Mouse (Mus musculus): Measurements from ENCODE around the gene Whrn. TPM values are rescaled to one million over a fixed set of nuclear protein-coding genes. Genes with fewer than 3 reads are reported as not detected.

Whrn gene
- polyA plus RNA-seq, 1 experiment from 2014 or later = 1.9 TPM

DNA sequence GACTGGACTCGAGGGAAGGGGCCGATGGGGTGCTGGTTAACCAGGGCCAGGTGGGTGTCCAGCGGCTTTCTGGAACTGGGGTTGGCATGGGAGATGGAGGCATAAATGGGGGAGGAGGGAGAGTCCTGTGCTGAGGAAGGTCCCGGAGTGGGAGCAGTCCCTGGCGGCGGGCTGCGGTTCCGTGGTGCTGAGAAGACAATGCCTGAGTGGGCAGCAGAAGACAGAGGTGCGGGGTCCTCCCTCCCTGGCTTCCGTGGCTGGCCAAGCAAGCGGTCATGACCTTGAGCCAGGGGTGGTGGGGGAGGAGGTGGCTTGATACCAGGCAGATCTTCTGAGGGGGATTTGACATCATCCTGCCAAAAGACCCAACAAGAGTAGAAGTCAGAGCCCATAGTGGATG lies 77.5 kb downstream of the Whrn start:
- Histone ChIP-seq H3K9me3 (ENCODE audit: low read length) (no peaks in the 10 kb centered on the region), H3K27ac (ENCODE audit: low read length) (no peak overlapping the region), H3K36me3 (ENCODE audit: insufficient read depth, low read length) (no peaks in the 10 kb centered on the region), H3K4me3 (ENCODE audit: low read depth, low read length) (no peak overlapping the region), H3K9ac (replicated peaks; ENCODE audit: low read depth) (no peak overlapping the region), H3K4me2 (replicated peaks; ENCODE audit: low read depth, low read length) (no peak overlapping the region), H3K27me3 (replicated peaks; ENCODE audit: insufficient read depth, low read length) (no peaks in the 10 kb centered on the region), H3K4me1 (ENCODE audit: insufficient read depth, low read depth, low read length) (no peaks in the 10 kb centered on the region)
- ATAC-seq (no peak), DNase-seq (ENCODE audit: low spot score) (no peak)
- TF ChIP-seq CTCF (IDR thresholded peaks at IDR 0.05) = no peak
- TF ChIP-seq EP300 (IDR thresholded peaks at IDR 0.05) = no peak
- 82% methylated on average over 11 of the region's 11 CpGs for WGBS

DNA sequence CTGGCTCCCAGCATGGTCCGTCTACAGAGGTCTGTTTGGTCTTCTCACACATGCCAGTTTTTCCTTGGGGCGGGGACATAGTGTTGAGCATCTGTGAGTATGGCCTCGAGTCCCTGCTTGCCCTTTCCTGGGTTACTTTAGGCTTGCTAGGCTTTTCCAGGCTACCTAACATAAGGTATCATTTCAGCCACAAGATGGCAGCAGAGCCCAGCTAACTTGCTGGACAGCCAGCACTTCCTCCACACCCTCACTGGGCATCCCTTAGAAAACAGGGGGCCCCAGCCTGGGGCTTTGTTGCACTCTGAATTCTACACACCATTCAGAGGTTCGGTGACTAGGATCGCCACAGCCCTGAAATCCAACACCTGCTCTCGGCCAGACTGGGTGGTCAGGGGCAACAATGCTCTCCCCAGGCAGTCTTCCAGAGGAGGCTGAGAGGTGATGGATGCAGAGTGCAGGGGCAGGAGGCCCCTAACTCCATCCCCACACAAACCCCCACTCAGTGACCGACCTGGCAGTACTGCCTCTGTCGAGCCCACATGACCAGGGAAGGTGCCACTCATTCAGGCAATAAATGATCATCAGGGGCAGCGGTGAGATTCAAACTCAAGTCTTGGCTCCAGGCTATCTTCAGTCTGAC lies 78.4 kb downstream of the Whrn start:
- H3K9me3 ChIP-seq (ENCODE audit: low read length) = no peaks in the 10 kb centered on the region
- H3K9ac ChIP-seq (replicated peaks; ENCODE audit: low read depth) = no peak overlapping the region
- WGBS = 21% methylated on average over 9 of the region's 9 CpGs
- TF ChIP-seq EP300 (IDR thresholded peaks at IDR 0.05) (no peak), CTCF (IDR thresholded peaks at IDR 0.05) (peak; percentile 90)
- no peak overlapping the region for H3K27ac ChIP-seq (ENCODE audit: low read length)
- DNase-seq (ENCODE audit: low spot score) (peak; percentile 84), ATAC-seq (peak; percentile 67)
- no peak overlapping the region for H3K4me3 ChIP-seq (ENCODE audit: low read depth, low read length)
- no peak overlapping the region for H3K4me2 ChIP-seq (replicated peaks; ENCODE audit: low read depth, low read length)
- no peaks in the 10 kb centered on the region for H3K27me3 ChIP-seq (replicated peaks; ENCODE audit: insufficient read depth, low read length)
- H3K4me1 ChIP-seq (ENCODE audit: insufficient read depth, low read depth, low read length) = no peaks in the 10 kb centered on the region
- no peaks in the 10 kb centered on the region for H3K36me3 ChIP-seq (ENCODE audit: insufficient read depth, low read length)

DNA sequence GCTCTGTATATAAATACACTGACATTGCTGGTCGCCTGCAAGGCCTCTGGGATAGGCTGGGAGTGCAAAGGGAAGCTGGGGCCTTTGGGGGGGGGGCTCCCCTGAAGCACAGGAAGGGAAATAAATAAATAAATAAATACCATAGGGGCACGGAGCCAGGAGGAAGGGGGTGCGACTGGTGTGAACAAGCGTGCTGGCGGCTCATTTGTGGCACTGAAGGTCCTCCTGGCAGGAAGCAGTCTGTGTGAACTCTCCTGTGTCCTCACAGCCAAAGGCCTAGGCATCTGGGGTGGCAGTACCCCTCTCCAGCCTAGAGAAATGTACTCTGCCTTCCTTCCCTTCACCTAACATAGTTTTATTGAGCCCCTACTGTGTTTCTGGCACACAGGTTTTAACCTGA lies 80.8 kb downstream of the Whrn start:
- H3K4me1 ChIP-seq (ENCODE audit: insufficient read depth, low read depth, low read length) = no peaks in the 10 kb centered on the region
- H3K27me3 ChIP-seq (replicated peaks; ENCODE audit: insufficient read depth, low read length) = no peaks in the 10 kb centered on the region
- H3K4me2 ChIP-seq (replicated peaks; ENCODE audit: low read depth, low read length) = no peak overlapping the region
- DNase-seq (ENCODE audit: low spot score) = no peak
- H3K9ac ChIP-seq (replicated peaks; ENCODE audit: low read depth) = no peak overlapping the region
- ATAC-seq = no peak
- no peaks in the 10 kb centered on the region for H3K36me3 ChIP-seq (ENCODE audit: insufficient read depth, low read length)
- WGBS = 57% methylated on average over 5 of the region's 5 CpGs
- no peak overlapping the region for H3K4me3 ChIP-seq (ENCODE audit: low read depth, low read length)
- H3K9me3 ChIP-seq (ENCODE audit: low read length) = no peaks in the 10 kb centered on the region
- no peak overlapping the region for H3K27ac ChIP-seq (ENCODE audit: low read length)
- TF ChIP-seq CTCF (IDR thresholded peaks at IDR 0.05) (no peak), EP300 (IDR thresholded peaks at IDR 0.05) (no peak)

DNA sequence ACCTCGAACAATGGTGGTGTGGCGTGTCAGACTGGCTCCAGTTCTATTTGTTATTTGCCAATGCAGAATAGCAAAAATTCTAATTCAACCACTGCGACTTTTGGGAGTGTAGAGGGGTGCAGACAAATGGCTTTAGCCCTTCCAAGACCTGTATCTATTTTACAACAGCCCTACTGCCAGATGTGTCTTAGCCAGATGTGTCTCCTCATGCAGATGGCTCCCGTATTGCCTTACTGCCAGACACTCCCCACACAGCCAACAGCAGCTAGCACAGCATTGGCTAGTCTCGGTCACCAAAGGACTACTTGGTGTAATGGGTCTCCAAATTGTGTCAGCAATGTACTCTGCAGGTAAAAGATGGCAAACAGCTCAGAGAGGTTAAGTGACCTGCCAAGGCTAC lies 84.6 kb downstream of the Whrn start:
- H3K4me1 ChIP-seq (ENCODE audit: insufficient read depth, low read depth, low read length) = peaks cover 14% of the 10 kb centered on the region
- H3K27me3 ChIP-seq (replicated peaks; ENCODE audit: insufficient read depth, low read length) = no peaks in the 10 kb centered on the region
- H3K4me2 ChIP-seq (replicated peaks; ENCODE audit: low read depth, low read length) = no peak overlapping the region
- 48% methylated on average over 5 of the region's 5 CpGs for WGBS
- no peaks in the 10 kb centered on the region for H3K9me3 ChIP-seq (ENCODE audit: low read length)
- no peak overlapping the region for H3K9ac ChIP-seq (replicated peaks; ENCODE audit: low read depth)
- H3K4me3 ChIP-seq (ENCODE audit: low read depth, low read length) = no peak overlapping the region
- TF ChIP-seq CTCF (IDR thresholded peaks at IDR 0.05) (no peak), EP300 (IDR thresholded peaks at IDR 0.05) (no peak)
- ATAC-seq (no peak), DNase-seq (ENCODE audit: low spot score) (no peak)
- H3K36me3 ChIP-seq (ENCODE audit: insufficient read depth, low read length) = no peaks in the 10 kb centered on the region
- no peak overlapping the region for H3K27ac ChIP-seq (ENCODE audit: low read length)

DNA sequence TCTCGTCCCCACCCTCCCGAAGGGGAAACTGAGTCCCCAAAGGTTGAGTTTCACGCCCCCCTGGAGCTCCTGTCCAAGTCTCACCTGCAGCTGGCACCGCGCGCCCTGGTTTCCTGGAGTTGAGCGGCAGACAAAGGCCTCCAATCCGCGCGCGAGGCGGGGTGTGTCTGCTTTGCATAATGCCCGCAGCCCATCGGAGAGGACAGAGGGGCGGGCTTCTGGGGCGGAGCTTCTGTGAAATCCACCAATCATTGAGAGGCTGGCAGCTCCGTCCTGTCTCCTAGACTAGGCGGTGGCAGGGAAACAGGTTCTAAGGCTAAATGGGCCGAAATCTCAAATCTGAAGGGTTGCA lies 85.2 kb downstream of the Whrn start:
- Histone ChIP-seq H3K4me3 (ENCODE audit: low read depth, low read length) (peak overlapping the region; percentile 51), H3K27me3 (replicated peaks; ENCODE audit: insufficient read depth, low read length) (no peaks in the 10 kb centered on the region), H3K9me3 (ENCODE audit: low read length) (no peaks in the 10 kb centered on the region), H3K27ac (ENCODE audit: low read length) (0 out of 2 replicates have a peak overlapping the region, but pooled peaks have one; percentile 27), H3K4me2 (replicated peaks; ENCODE audit: low read depth, low read length) (peak overlapping the region; percentile 81), H3K9ac (replicated peaks; ENCODE audit: low read depth) (no peak overlapping the region), H3K4me1 (ENCODE audit: insufficient read depth, low read depth, low read length) (peaks cover 14% of the 10 kb centered on the region), H3K36me3 (ENCODE audit: insufficient read depth, low read length) (no peaks in the 10 kb centered on the region)
- peak; percentile 97 for DNase-seq (ENCODE audit: low spot score)
- no peak for TF ChIP-seq EP300 (IDR thresholded peaks at IDR 0.05)
- TF ChIP-seq CTCF (IDR thresholded peaks at IDR 0.05) = no peak
- WGBS = 3% methylated on average over 19 of the region's 19 CpGs
- ATAC-seq = peak; percentile 92

DNA sequence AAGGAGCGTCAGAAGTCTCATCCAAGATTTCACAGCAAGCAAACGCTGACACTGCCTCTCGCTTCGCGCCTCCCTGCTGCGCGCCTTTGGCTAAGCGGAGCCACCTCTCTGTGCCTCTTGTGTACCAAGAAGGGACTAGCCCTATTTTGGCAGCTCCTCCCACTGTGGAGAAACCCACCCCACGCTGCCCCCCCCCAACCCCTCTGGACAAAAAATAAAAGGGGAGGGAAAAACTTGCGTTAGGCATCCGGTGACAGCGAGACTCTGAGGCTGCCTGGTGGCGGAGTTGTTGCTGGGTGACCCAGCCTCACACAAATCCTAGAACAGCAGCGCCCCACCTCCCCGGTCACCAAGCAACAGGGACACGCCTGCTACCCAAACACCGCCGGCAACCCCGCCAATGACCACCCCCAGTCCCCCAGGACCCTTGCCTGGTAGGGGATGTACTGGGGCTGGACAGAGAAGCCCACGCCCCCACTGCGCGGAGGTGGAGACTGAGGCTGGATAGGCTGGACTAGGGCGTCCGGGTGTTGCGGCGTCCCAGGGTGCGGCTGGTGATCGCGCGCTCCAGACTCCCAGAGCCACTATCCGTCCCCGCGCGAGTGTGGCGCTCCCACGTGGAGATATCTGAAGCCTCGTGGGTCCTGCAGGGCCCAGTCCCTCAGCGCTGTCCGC lies 85.7 kb downstream of the Whrn start:
- no peaks in the 10 kb centered on the region for H3K27me3 ChIP-seq (replicated peaks; ENCODE audit: insufficient read depth, low read length)
- DNase-seq (ENCODE audit: low spot score) (peak; percentile 81), ATAC-seq (peak; percentile 74)
- H3K27ac ChIP-seq (ENCODE audit: low read length) = peak overlapping the region; percentile 27
- peak overlapping the region; percentile 81 for H3K4me2 ChIP-seq (replicated peaks; ENCODE audit: low read depth, low read length)
- no peaks in the 10 kb centered on the region for H3K36me3 ChIP-seq (ENCODE audit: insufficient read depth, low read length)
- TF ChIP-seq CTCF (IDR thresholded peaks at IDR 0.05) (peak; percentile 17; the same call in 1 of the 2 replicates), EP300 (IDR thresholded peaks at IDR 0.05) (no peak)
- peaks cover 14% of the 10 kb centered on the region for H3K4me1 ChIP-seq (ENCODE audit: insufficient read depth, low read depth, low read length)
- WGBS = 3% methylated on average over 35 of the region's 39 CpGs
- H3K9ac ChIP-seq (replicated peaks; ENCODE audit: low read depth) = 0 out of 2 replicates have a peak overlapping the region, but pooled peaks have one; percentile 0
- peak overlapping the region; percentile 51 for H3K4me3 ChIP-seq (ENCODE audit: low read depth, low read length)
- no peaks in the 10 kb centered on the region for H3K9me3 ChIP-seq (ENCODE audit: low read length)

All from lung, postnatal 0 days (tissue).